In the genomic region with DNA sequence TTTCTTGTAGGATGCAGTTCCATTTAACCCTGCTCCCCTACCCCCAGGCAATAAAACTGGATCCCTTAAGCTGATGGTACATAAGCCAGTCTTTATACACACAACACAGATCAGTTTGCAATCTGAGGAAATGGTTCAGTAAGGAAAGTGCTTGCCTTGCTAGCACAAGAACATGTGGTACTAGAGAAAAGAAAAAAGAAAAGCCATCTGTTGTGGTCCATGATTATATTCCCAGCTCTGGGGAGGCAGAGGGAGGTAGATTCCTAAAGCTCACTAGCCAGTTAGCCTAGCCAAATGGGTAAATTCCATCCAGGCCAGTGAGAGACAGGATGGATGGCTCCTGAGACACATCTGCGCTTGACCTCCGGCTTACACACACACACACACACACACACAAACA, we compare ENCODE assay signal across 27 mouse cellular contexts.
"Had no signal": no experiment of that assay in that cellular context is flagged by ENCODE, and none has a peak within 500 bp of the region (broad histone marks: within the 10 kb centered on the region; RNA-seq: fewer than 3 reads in every experiment).

No protein-coding gene starts in this region.

- H3K36me3 ChIP-seq: heart, embryonic 13.5 days; heart, embryonic 15.5 days; hindbrain, embryonic 10.5 days; hindbrain, embryonic 12.5 days; intestine, embryonic 15.5 days; liver, embryonic 13.5 days; liver, embryonic 15.5 days had no signal

- H3K27ac ChIP-seq: gastrocnemius, adult 2 months; heart, embryonic 13.5 days; heart, embryonic 15.5 days; hindbrain, embryonic 10.5 days; hindbrain, embryonic 12.5 days; hindbrain, embryonic 14.5 days; intestine, embryonic 15.5 days; left cerebral cortex, adult 2 months; liver, embryonic 13.5 days; liver, embryonic 15.5 days had no signal

- H3K4me3 ChIP-seq: gastrocnemius, adult 2 months; heart, embryonic 13.5 days; heart, embryonic 15.5 days; hindbrain, embryonic 10.5 days; hindbrain, embryonic 12.5 days; intestine, embryonic 15.5 days; left cerebral cortex, adult 2 months; liver, embryonic 13.5 days; liver, embryonic 15.5 days had no signal

- H3K9me3 ChIP-seq: heart, embryonic 13.5 days; heart, embryonic 15.5 days; hindbrain, embryonic 10.5 days; hindbrain, embryonic 12.5 days; intestine, embryonic 15.5 days; liver, embryonic 13.5 days; liver, embryonic 15.5 days had no signal

- H3K27me3 ChIP-seq: heart, embryonic 13.5 days; heart, embryonic 15.5 days; hindbrain, embryonic 12.5 days; intestine, embryonic 15.5 days; liver, embryonic 13.5 days; liver, embryonic 15.5 days had no signal

- H3K4me1 ChIP-seq: heart, embryonic 13.5 days; heart, embryonic 15.5 days; intestine, embryonic 15.5 days; liver, embryonic 13.5 days; liver, embryonic 15.5 days had no signal

- DNase-seq: gastrocnemius, adult 2 months; gastrocnemius, postnatal 10 days; gastrocnemius, postnatal 25 days; heart, adult 18-20 months; heart, postnatal 4 days; kidney, adult 18-20 months; kidney, adult 8-10 months; kidney, postnatal 10 days; kidney, postnatal 25 days; kidney, postnatal 4 days; layer of hippocampus, adult 9-11 months; liver; liver, embryonic 13.5 days; liver, postnatal 0 days had no signal

- H3K4me2 ChIP-seq: heart, embryonic 11.5 days; heart, embryonic 13.5 days; heart, embryonic 15.5 days; hindbrain, embryonic 12.5 days; hindbrain, embryonic 14.5 days; intestine, embryonic 15.5 days; liver, embryonic 11.5 days; liver, embryonic 13.5 days; liver, embryonic 15.5 days had no signal

- H3K9ac ChIP-seq: heart, embryonic 13.5 days; heart, embryonic 15.5 days; hindbrain, embryonic 12.5 days; hindbrain, embryonic 14.5 days; intestine, embryonic 15.5 days; liver, embryonic 13.5 days; liver, embryonic 15.5 days; liver, postnatal 0 days had no signal

- ATAC-seq: hindbrain, embryonic 16.5 days; inflammation-experienced regulatory T-cells, adult 6 months; intestine, embryonic 15.5 days; intestine, postnatal 0 days; liver, postnatal 0 days had no signal
